Mouse (Mus musculus): ENCODE measurements around the gene Klk15. TPM values are rescaled to one million over a fixed set of nuclear protein-coding genes. Genes with fewer than 3 reads are reported as not detected.

Klk15 gene
- total RNA-seq, 1 experiment from 2014 or later: not detected

GRCm38 (mm10) chr7:43985657-43986056, 52.1 kb downstream of the Klk15 start:
- no peak for DNase-seq

Other genes starting within 250 kb of the Klk15 start
- gene Klk14, start 243.3 kb upstream of the Klk15 start, total RNA-seq (2021): not detected in 2 replicates
- not detected in 2 replicates for gene Klk13, start 221.2 kb upstream of the Klk15 start, total RNA-seq (2021)
- not detected in 2 replicates for gene Klk12, start 164.8 kb upstream of the Klk15 start, total RNA-seq (2021)
- not detected in 2 replicates for gene Klk11, start 159.1 kb upstream of the Klk15 start, total RNA-seq (2021)
- gene Klk10, start 152.7 kb upstream of the Klk15 start, total RNA-seq (2021): not detected in 2 replicates
- not detected in 2 replicates for gene Klk9, start 141.8 kb upstream of the Klk15 start, total RNA-seq (2021)
- 2.7 and 3.5 TPM in 2 replicates for gene Klk8, start 136.2 kb upstream of the Klk15 start, total RNA-seq (2021)
- not detected in 2 replicates for gene Klk7, start 122.4 kb upstream of the Klk15 start, total RNA-seq (2021)
- gene Klk6, start 109.2 kb upstream of the Klk15 start, total RNA-seq (2021): not detected in 2 replicates
- gene Klk5, start 91.8 kb upstream of the Klk15 start, total RNA-seq (2021): not detected in 2 replicates
- not detected in 2 replicates for gene Klk4, start 52.6 kb upstream of the Klk15 start, total RNA-seq (2021)
- gene Klk1b8, start 16.9 kb downstream of the Klk15 start, total RNA-seq (2021): not detected in 2 replicates
- not detected in 2 replicates for gene Klk1b1, start 33.0 kb downstream of the Klk15 start, total RNA-seq (2021)
- not detected in 2 replicates for gene Klk1b9, start 42.3 kb downstream of the Klk15 start, total RNA-seq (2021)
- not detected in 2 replicates for gene Klk1b11, start 62.1 kb downstream of the Klk15 start, total RNA-seq (2021)
- gene Klk1b26, start 78.4 kb downstream of the Klk15 start, total RNA-seq (2021): not detected in 2 replicates
- gene Klk1b27, start 118.5 kb downstream of the Klk15 start, total RNA-seq (2021): not detected in 2 replicates
- not detected in 2 replicates for gene Klk1b21, start 168.6 kb downstream of the Klk15 start, total RNA-seq (2021)
- not detected in 2 replicates for gene Klk1b22, start 178.9 kb downstream of the Klk15 start, total RNA-seq (2021)
- not detected in 2 replicates for gene Klk1b16, start 203.0 kb downstream of the Klk15 start, total RNA-seq (2021)